Mouse (Mus musculus): Measurements from ENCODE around the gene Fam83e.

- no peak for TF ChIP-seq POLR2A (IDR thresholded peaks at IDR 0.05; ENCODE audit: borderline replicate concordance, extremely low read depth, low read depth, low read length)
- TF ChIP-seq CTCF (IDR thresholded peaks at IDR 0.05; ENCODE audit: insufficient read depth, low read length): no peak
Observed at GRCm38 (mm10) chr7:45723781-45724180, 2.8 kb downstream of the Fam83e start.
